Mouse (Mus musculus): ENCODE measurements around the gene Gpr179. TPM values are rescaled to one million over a fixed set of nuclear protein-coding genes. Genes with fewer than 3 reads are reported as not detected.

Gpr179 gene
- polyA plus RNA-seq, 1 experiment from 2014 or later = 0.15 TPM

DNA sequence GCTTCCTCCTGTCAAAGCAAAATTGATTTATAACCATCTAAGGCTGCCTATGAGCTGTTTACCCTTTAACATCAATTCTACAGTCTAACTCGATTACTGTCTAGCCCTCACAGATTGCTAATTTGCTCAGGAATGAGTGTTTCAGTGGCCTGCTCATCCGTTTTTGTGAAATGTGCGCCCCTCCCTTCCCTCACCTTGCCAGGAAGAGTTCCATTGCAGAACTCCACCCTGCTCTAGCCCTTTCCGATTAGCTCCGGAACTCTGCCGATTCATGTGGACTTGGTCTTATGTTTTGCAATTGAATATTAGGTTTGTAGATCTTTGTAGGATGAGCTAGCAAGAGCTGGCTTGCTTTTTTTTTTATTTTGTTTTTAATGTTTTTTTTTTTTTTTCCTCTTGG, 69.7 kb downstream of the Gpr179 start:
- H3K4me2 ChIP-seq = no peak overlapping the region
- no peaks in the 10 kb centered on the region for H3K36me3 ChIP-seq
- no peak for ATAC-seq (ENCODE audit: insufficient number of reproducible peaks, insufficient read depth, low FRiP score, low TSS enrichment, low read depth)
- no peak overlapping the region for H3K4me3 ChIP-seq
- 82% methylated on average over 6 of the region's 6 CpGs for WGBS
- peaks cover 23% of the 10 kb centered on the region for H3K4me1 ChIP-seq
- no peak overlapping the region for H3K27ac ChIP-seq
- H3K9ac ChIP-seq = no peak overlapping the region
- no peaks in the 10 kb centered on the region for H3K27me3 ChIP-seq
- H3K9me3 ChIP-seq = no peaks in the 10 kb centered on the region

Other genes with a start within 250 kb of the Gpr179 start
- gene Tbx21, start 236.7 kb downstream of the Gpr179 start, polyA plus RNA-seq (2015; fragmentation: Nextera tagmentation; extraction: Ambion mirVana) = 0.08 and 0.10 TPM in 2 replicates
- gene Tbkbp1, start 200.6 kb downstream of the Gpr179 start, polyA plus RNA-seq (2015; fragmentation: Nextera tagmentation; extraction: Ambion mirVana) = 7.8 and 8.5 TPM in 2 replicates
- gene Kpnb1, start 164.2 kb downstream of the Gpr179 start, polyA plus RNA-seq (2015; fragmentation: Nextera tagmentation; extraction: Ambion mirVana) = 59.7 and 62.6 TPM in 2 replicates
- gene Npepps, start 71.4 kb downstream of the Gpr179 start, polyA plus RNA-seq (2015; fragmentation: Nextera tagmentation; extraction: Ambion mirVana) = 83.9 and 95.4 TPM in 2 replicates
- 46.6 and 50.1 TPM in 2 replicates for gene Mrpl45, start 36.4 kb downstream of the Gpr179 start, polyA plus RNA-seq (2015; fragmentation: Nextera tagmentation; extraction: Ambion mirVana)
- gene Socs7, start 10.5 kb upstream of the Gpr179 start, polyA plus RNA-seq (2015; fragmentation: Nextera tagmentation; extraction: Ambion mirVana) = 4.7 and 5.3 TPM in 2 replicates
- gene Arhgap23, start 63.5 kb upstream of the Gpr179 start, polyA plus RNA-seq (2015; fragmentation: Nextera tagmentation; extraction: Ambion mirVana) = 7.7 and 8.4 TPM in 2 replicates
- 1.4 and 1.8 TPM in 2 replicates for gene 4933428G20Rik, start 148.3 kb upstream of the Gpr179 start, polyA plus RNA-seq (2015; fragmentation: Nextera tagmentation; extraction: Ambion mirVana)
- 0.76 and 1.2 TPM in 2 replicates for gene Srcin1, start 224.1 kb upstream of the Gpr179 start, polyA plus RNA-seq (2015; fragmentation: Nextera tagmentation; extraction: Ambion mirVana)

All from embryonic facial prominence, embryonic 13.5 days (tissue).